Mouse (Mus musculus) layer of hippocampus, postnatal 14 days (tissue): ENCODE measurements around the gene Atp6v1fnb. TPM values are rescaled to one million over a fixed set of nuclear protein-coding genes. Genes with fewer than 3 reads are reported as not detected.

ENCODE experiments used
- DNase-seq, 2 experiments: peaks; one replicate each; pipeline ENCODE4 v3.0.0; 2021 to 2022; ENCODE audit warnings: low spot score in 2 of 2, mixed read lengths in 1 of 2
- total RNA-seq, 2 experiments: library from RNA; stranded (reverse); gene quantifications; 2 replicates each; pipeline ENCODE4 v1.2.3; 2021

Gene Atp6v1fnb
- total RNA-seq, 2 experiments from 2014 or later, result 0.85 TPM; not detected in 1

DNA sequence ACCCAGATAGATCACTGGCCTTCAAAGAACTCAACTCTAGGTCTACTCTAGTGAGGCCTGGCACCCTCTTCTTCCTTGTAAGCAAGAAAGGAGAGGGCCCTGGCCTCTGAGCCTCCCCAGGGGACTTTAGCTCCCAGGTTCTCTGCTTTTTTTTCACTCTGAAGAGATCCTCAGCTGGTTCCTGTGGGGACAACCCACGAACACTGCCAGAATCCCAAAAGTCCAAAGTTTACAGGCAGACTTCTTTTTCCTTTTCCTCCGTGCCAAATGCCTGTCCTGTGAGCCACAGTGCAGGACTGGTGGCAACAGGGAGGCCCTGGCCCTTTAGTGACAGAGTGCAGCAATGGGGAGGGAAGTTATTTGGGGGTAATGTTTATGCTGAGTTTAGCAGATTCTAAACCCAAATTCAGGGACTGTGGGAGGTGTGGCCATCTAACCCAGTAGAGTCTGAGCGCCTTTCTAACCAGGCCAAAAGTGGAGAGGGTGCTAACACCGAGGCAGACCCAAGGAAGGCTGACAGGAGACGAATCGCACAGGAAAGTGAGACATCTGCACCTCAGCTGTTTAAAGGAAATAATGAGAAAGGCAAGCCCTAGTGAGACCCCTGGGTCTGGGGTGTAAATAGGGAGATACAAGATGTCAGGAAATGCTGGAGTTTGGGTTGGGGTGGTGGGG lies 51.5 kb downstream of the Atp6v1fnb start:
- no peak for DNase-seq

Other genes starting within 250 kb of the Atp6v1fnb start
- gene Hilpda, start 198.9 kb upstream of the Atp6v1fnb start, total RNA-seq, result 1 to 10 TPM; 5.9 to 6.4 TPM
- gene Fam71f2, start 191.8 kb upstream of the Atp6v1fnb start, total RNA-seq, result under 1 TPM in 1 of 2 experiments, not detected in 1; 0.43 TPM
- not detected for gene Fam71f1, start 152.3 kb upstream of the Atp6v1fnb start, total RNA-seq
- 10 to 100 TPM; 89.6 to 95.9 TPM for gene Calu, start 123.4 kb upstream of the Atp6v1fnb start, total RNA-seq
- under 1 TPM; 0.26 to 0.35 TPM for gene Opn1sw, start 83.0 kb upstream of the Atp6v1fnb start, total RNA-seq
- gene Ccdc136, start 75.1 kb upstream of the Atp6v1fnb start, total RNA-seq, result 10 to 100 TPM; 60.0 to 66.7 TPM
- 1 to 10 TPM; 1.8 to 3.2 TPM for gene Flnc, start 38.2 kb upstream of the Atp6v1fnb start, total RNA-seq
- 100 to 1,000 TPM; 234 to 240 TPM for gene Atp6v1f, start 3.7 kb upstream of the Atp6v1fnb start, total RNA-seq
- 1 to 10 TPM; 6.8 to 7.5 TPM for gene Kcp, start 36.5 kb downstream of the Atp6v1fnb start, total RNA-seq
- gene Irf5, start 55.2 kb downstream of the Atp6v1fnb start, total RNA-seq, result 1 to 10 TPM; 3.5 to 3.7 TPM
- gene Tnpo3, start 138.4 kb downstream of the Atp6v1fnb start, total RNA-seq, result 10 to 100 TPM; 67.8 to 68.7 TPM
- 10 to 100 TPM; 28.8 to 29.9 TPM for gene Tspan33, start 222.8 kb downstream of the Atp6v1fnb start, total RNA-seq